Mouse (Mus musculus) G1E (cell line): ENCODE results near the gene Ptgir.

Source experiments
- CTCF ChIP-seq: IDR thresholded peaks from 2 replicates; pipeline ENCODE4 v1.5.1; 2012; ENCODE audit warnings: low read depth, low read length, inconsistent platforms, mixed read lengths
- GATA1 ChIP-seq: IDR thresholded peaks from 2 replicates; pipeline ENCODE4 v1.6.1; 2012; ENCODE audit warnings: borderline replicate concordance, low read length, inconsistent platforms, mixed read lengths
- TAL1 ChIP-seq: conservative IDR thresholded peaks from 2 replicates; pipeline ENCODE4 v1.6.1; 2012; ENCODE audit warnings: low read depth, low read length, inconsistent platforms, mixed read lengths

- no peak for TF ChIP-seq GATA1
- peak; percentile 70 for TF ChIP-seq CTCF
- no peak for TF ChIP-seq TAL1
These were observed 11.3 kb upstream of the Ptgir start for GRCm38 (mm10) chr7:16895000-16895399.
